Mouse (Mus musculus) embryonic fibroblast, embryonic 13.5 days (primary cell): ENCODE data around the gene Habp2. TPM values are rescaled to one million over a fixed set of nuclear protein-coding genes. Genes with fewer than 3 reads are reported as not detected.

Source experiments
- H3K27ac ChIP-seq: 2 replicates; pipeline ENCODE4 v1.5.1; 2012; ENCODE audit warnings: low read length, control low read depth, inconsistent platforms; ENCODE audit not compliant: insufficient read depth
- H3K4me1 ChIP-seq: 2 replicates; pipeline ENCODE4 v1.6.1; 2011; ENCODE audit warnings: low read length; ENCODE audit not compliant: control insufficient read depth, insufficient read depth
- H3K4me3 ChIP-seq: 2 replicates; pipeline ENCODE4 v1.5.1; 2011; ENCODE audit warnings: mild to moderate bottlenecking, control low read depth, low read length; ENCODE audit not compliant: insufficient read depth
- CTCF ChIP-seq: IDR thresholded peaks from 2 replicates; pipeline ENCODE4 v1.5.1; 2011; ENCODE audit warnings: mild to moderate bottlenecking, control low read depth, low read length, moderate library complexity, borderline replicate concordance; ENCODE audit not compliant: insufficient read depth
- POLR2A ChIP-seq: IDR thresholded peaks from 2 replicates; pipeline ENCODE4 v1.6.1; 2011; ENCODE audit warnings: low read depth, mild to moderate bottlenecking, control low read depth, low read length, moderate library complexity
- polyA plus RNA-seq: library from polyadenylated mRNA; stranded (reverse); fragments of >200 nt; gene quantifications from 2 replicates; pipeline ENCODE4 v1.2.4, GENCODE M21; 2011; ENCODE audit warnings: low read depth; ENCODE audit not compliant: missing spikeins, insufficient read length

The Habp2 gene
- polyA plus RNA-seq, 1 experiment: not detected

- Histone ChIP-seq H3K4me3 (no peak overlapping the region), H3K4me1 (no peaks in the 10 kb centered on the region), H3K27ac (no peak overlapping the region)
- TF ChIP-seq CTCF: no peak
- TF ChIP-seq POLR2A: no peak
Observed at GRCm38 (mm10) chr19:56265149-56265548, 21.8 kb upstream of the Habp2 start.

- Histone ChIP-seq H3K4me1 (no peaks in the 10 kb centered on the region), H3K4me3 (no peak overlapping the region)
- TF ChIP-seq POLR2A: no peak
- no peak for TF ChIP-seq CTCF
Observed at GRCm38 (mm10) chr19:56272081-56272480, 14.9 kb upstream of the Habp2 start.

DNA sequence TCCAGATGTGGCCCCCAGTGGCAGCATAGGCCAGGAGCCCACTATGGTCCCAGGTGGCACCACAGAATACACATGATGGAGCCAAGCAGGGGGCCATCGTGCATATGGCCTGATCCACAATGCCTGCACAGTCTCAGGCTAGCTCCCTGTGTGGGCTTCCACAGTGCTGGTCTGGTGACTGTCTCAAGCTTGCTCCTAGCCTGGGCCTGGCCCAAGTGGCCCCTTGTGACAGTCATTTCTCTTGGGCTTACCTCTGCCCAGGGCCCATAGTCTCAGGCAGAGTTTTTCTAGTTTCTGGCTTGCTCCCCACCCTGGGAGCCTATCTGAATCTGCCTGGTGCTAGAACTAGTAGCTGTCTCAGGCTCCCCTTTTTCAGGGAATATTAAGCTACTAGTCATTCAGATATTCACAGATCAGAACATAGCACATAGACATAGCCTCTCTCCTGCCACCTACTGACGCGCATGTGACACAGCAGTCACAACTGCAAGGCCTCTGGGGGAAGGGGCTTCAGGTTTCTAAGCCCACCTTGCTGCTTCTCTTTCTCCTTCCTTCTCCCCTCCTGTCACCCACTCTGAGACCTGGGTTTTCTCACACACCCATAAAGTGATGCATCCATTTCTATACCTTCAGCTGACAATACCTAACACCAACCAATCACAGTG is 9.7 kb upstream of the Habp2 start:
- Histone ChIP-seq H3K4me1 (no peaks in the 10 kb centered on the region), H3K27ac (no peak overlapping the region), H3K4me3 (no peak overlapping the region)
- TF ChIP-seq CTCF (peak; percentile 46; the same call in 1 of the 2 replicates), POLR2A (no peak)

More at GRCm38 (mm10) chr19:56272081-56272480, 14.9 kb upstream of the Habp2 start:
- H3K27ac ChIP-seq: no peak overlapping the region

- H3K4me3 ChIP-seq: no peak overlapping the region
- TF ChIP-seq CTCF: no peak
- no peak for TF ChIP-seq POLR2A
- no peaks in the 10 kb centered on the region for H3K4me1 ChIP-seq
- H3K27ac ChIP-seq: no peak overlapping the region
Observed at GRCm38 (mm10) chr19:56277951-56278350, 9.0 kb upstream of the Habp2 start.

DNA sequence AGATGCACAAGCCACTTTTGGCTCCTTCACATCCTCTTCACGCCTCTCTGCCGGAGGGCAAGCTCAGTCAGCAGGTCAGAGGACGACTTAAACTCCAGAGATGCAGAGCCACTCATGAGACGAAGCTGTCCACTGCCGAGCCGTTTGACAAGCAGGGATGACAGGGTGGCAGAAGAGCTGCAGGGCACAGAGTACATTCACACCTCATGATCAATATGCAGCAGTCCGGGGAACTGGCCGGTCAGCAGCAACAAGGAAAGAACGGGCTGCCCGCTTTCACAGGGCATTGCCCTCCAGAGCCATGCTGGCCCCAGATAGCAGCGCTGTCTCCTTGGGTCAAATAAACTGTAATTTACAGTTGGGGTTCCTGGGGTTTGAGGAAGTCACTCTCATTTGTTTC is 8.6 kb upstream of the Habp2 start:
- Histone ChIP-seq H3K27ac (no peak overlapping the region), H3K4me1 (no peaks in the 10 kb centered on the region), H3K4me3 (no peak overlapping the region)
- TF ChIP-seq CTCF (no peak), POLR2A (no peak)

DNA sequence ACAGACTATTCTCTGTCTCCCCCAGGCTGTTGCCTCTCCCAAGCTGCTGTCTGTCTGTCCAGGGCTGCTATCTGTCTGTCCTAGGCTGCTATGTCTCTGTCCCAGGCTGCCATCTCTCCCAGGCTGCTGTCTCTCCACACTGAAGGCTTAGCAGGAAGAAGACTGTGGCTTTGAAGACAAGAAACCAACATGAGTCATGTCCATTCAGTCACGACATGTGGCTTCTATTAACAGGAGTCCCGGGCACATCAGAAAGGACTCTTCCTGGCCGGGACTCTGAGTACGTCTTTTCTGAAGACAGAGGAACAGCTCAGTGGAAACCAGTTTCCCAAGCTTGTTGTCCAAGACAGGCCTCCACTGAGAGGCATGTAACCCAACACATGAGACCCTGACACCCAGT is 1.7 kb upstream of the Habp2 start:
- H3K27ac ChIP-seq: peak overlapping the region; percentile 20; the same call in 1 of the 2 replicates
- H3K4me3 ChIP-seq: no peak overlapping the region
- H3K4me1 ChIP-seq: peaks cover 7% of the 10 kb centered on the region
- no peak for TF ChIP-seq POLR2A
- no peak for TF ChIP-seq CTCF

DNA sequence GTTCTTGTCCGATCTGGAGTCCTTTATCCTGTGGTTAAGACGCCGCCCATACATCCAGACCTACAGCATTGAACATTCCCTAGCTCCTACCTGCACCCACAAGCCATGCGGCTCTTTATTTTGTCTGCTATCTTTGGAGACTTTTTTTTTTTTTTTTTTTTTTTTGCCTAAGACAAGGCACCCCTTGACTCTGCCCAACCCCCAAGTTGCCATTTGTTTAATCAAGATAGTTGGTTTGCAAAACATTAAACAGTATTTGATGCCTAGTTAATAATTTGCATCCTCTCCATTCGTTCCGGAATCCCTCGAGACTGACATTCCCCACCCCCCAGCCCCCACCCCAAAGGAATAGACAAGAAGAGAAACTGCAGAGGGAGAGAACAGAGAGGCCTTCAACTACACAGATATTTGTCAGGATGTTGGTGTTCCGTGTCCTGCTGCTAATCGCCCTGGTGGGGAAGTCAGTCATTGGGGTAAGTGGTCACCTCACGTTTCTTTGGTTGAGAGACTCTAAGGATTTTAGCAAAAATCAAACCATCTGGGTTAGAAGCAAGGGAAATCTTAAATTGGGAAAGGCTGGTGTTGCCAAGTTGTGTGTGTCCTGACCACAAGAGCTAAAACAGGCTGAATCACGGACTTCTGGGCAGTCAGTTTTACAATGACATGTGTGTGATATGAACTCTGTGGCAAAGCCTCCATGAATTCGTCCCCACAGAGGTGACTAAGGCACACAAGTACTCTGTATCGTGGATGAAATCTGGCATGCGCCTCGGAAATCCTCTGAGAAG is 837 bp downstream of the Habp2 start:
- Histone ChIP-seq H3K27ac (no peak overlapping the region), H3K4me1 (peaks cover 7% of the 10 kb centered on the region), H3K4me3 (no peak overlapping the region)
- TF ChIP-seq POLR2A (no peak), CTCF (no peak)

GRCm38 (mm10) chr19:56288436-56288835 is 1.5 kb downstream of the Habp2 start:
- Histone ChIP-seq H3K27ac (no peak overlapping the region), H3K4me1 (peaks cover 7% of the 10 kb centered on the region)
- TF ChIP-seq POLR2A (no peak), CTCF (no peak)

DNA sequence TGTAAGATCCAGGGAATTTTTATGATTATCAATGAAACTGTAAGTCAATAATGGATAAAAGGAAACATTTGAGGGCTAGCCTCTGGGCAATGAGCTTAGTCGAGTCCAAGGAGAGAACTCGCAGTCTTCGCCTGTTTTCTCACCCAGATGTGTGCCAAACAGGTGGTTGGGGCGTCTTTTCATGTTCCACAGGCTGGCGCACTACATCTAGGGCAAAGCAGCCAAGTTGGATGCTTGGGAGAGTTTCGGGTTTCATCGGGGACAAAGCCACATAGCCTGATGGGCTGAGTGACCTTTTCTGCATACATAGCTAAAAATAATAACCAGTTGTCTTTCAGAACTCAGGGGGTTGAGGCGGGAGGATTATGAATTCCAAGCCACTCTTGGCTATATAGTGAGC is 2.7 kb downstream of the Habp2 start:
- Histone ChIP-seq H3K4me1 (peaks cover 5% of the 10 kb centered on the region), H3K4me3 (no peak overlapping the region), H3K27ac (no peak overlapping the region)
- TF ChIP-seq CTCF: no peak

More at GRCm38 (mm10) chr19:56288436-56288835, 1.5 kb downstream of the Habp2 start:
- H3K4me3 ChIP-seq: no peak overlapping the region

DNA sequence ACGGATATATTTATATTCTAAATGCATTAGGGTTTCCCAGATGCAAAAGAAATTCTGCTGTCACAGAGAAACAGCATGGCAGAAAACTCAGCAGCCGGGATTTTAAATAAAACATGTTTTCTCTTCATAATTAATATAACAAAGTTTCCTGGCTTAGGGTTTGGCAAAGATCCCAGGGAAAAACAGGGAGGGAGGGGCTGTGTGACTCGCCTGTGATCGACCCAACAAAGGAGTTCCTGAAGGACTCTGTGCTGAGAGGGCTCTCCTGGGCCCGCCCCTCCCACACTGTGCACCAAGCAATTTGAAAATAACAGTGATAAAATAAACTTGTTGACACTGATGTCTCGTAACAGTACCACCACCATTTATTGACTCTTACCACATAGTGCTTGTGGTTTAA is 5.0 kb downstream of the Habp2 start:
- Histone ChIP-seq H3K4me1 (peaks cover 3% of the 10 kb centered on the region; the same call in 1 of the 2 replicates), H3K27ac (no peak overlapping the region), H3K4me3 (no peak overlapping the region)
- no peak for TF ChIP-seq CTCF
- TF ChIP-seq POLR2A: no peak
